12 mouse cellular contexts compared by ENCODE assay signal in the genomic region with DNA sequence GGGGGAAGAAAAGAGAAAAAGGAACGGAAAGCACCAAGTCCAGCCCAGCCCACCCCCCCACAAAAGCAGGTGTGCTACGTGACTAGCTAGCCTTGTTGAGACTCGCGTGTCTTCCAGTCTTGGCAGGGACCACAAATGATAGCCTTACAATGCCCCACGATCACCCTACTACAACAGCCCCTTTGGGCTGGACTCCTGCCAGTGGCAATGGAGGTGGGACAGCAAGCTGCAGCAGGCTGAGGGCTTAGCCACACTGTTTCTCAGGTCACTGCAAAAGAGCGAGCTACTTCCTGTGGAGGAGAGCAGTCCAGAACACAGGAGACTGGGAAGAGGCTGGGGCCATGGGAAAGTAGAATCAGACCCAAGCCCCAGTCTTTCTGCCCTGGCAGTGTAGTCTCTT.
A peak's percentile ranks its signal among the peaks of the same experiment; 100 is the strongest.
DNase-seq lines count a peak whose midpoint lies in the region; ATAC-seq and TF ChIP-seq lines count a peak whose summit lies in the region.
"Had no signal": no experiment of that assay in that cellular context is flagged by ENCODE, and none has a peak within 500 bp of the region (broad histone marks: within the 10 kb centered on the region; RNA-seq: fewer than 3 reads in every experiment).

No protein-coding gene starts in this region.

- no peak for ATAC-seq in heart, embryonic 12.5 days (ENCODE audit: insufficient number of reproducible peaks, low FRiP score)
- ATAC-seq in lung, embryonic 15.5 days (ENCODE audit: borderline replicate concordance, extremely low read depth, low FRiP score, low TSS enrichment): no peak
- ATAC-seq in heart, embryonic 16.5 days (replicated peaks; ENCODE audit: extremely low read depth, insufficient read depth, low FRiP score): peak; percentile 12; the same call in 1 of the 2 replicates
- no peak for ATAC-seq in stomach, postnatal 0 days (ENCODE audit: low FRiP score, low TSS enrichment)
- ATAC-seq: Patski had no signal

- H3K9me3 ChIP-seq in heart, embryonic 12.5 days (replicated peaks): no peaks in the 10 kb centered on the region
- no peaks in the 10 kb centered on the region for H3K9me3 ChIP-seq in lung, embryonic 15.5 days
- H3K9me3 ChIP-seq in heart, embryonic 16.5 days (replicated peaks; ENCODE audit: control insufficient read depth, low read length): no peaks in the 10 kb centered on the region
- H3K9me3 ChIP-seq in stomach, postnatal 0 days (ENCODE audit: control insufficient read depth, low read length): no peaks in the 10 kb centered on the region
- H3K9me3 ChIP-seq: liver, embryonic 15.5 days had no signal

- no peak overlapping the region for H3K4me3 ChIP-seq in heart, embryonic 12.5 days
- H3K4me3 ChIP-seq in lung, embryonic 15.5 days: no peak overlapping the region
- H3K4me3 ChIP-seq in heart, embryonic 16.5 days (ENCODE audit: low read length): no peak overlapping the region
- no peak overlapping the region for H3K4me3 ChIP-seq in stomach, postnatal 0 days (ENCODE audit: low read depth, low read length)
- H3K4me3 ChIP-seq: liver, embryonic 15.5 days had no signal

- no peak overlapping the region for H3K4me2 ChIP-seq in heart, embryonic 12.5 days
- no peak overlapping the region for H3K4me2 ChIP-seq in lung, embryonic 15.5 days
- H3K4me2 ChIP-seq in heart, embryonic 16.5 days (ENCODE audit: low read depth, low read length): no peak overlapping the region
- no peak overlapping the region for H3K4me2 ChIP-seq in stomach, postnatal 0 days (replicated peaks; ENCODE audit: low read depth)
- H3K4me2 ChIP-seq: liver, embryonic 15.5 days had no signal

- no peaks in the 10 kb centered on the region for H3K27me3 ChIP-seq in heart, embryonic 12.5 days (replicated peaks)
- H3K27me3 ChIP-seq in lung, embryonic 15.5 days: no peaks in the 10 kb centered on the region
- no peaks in the 10 kb centered on the region for H3K27me3 ChIP-seq in heart, embryonic 16.5 days (ENCODE audit: control insufficient read depth, insufficient read depth, low read length)
- no peaks in the 10 kb centered on the region for H3K27me3 ChIP-seq in stomach, postnatal 0 days (ENCODE audit: control insufficient read depth, insufficient read depth, low read length)
- H3K27me3 ChIP-seq: liver, embryonic 15.5 days; Patski had no signal

- peaks cover 54% of the 10 kb centered on the region for H3K4me1 ChIP-seq in heart, embryonic 12.5 days (replicated peaks)
- H3K4me1 ChIP-seq in lung, embryonic 15.5 days: peaks cover 38% of the 10 kb centered on the region
- peaks cover 28% of the 10 kb centered on the region for H3K4me1 ChIP-seq in heart, embryonic 16.5 days (ENCODE audit: control insufficient read depth, insufficient read depth, low read length)
- H3K4me1 ChIP-seq in stomach, postnatal 0 days (replicated peaks; ENCODE audit: control insufficient read depth, insufficient read depth): peaks cover 17% of the 10 kb centered on the region

- 68% methylated on average over 6 of the region's 6 CpGs for WGBS in heart, embryonic 12.5 days
- 67% methylated on average over 6 of the region's 6 CpGs for WGBS in lung, embryonic 15.5 days
- 55% methylated on average over 6 of the region's 6 CpGs for WGBS in heart, embryonic 16.5 days
- 40% methylated on average over 6 of the region's 6 CpGs for WGBS in stomach, postnatal 0 days

- no peak overlapping the region for H3K9ac ChIP-seq in heart, embryonic 12.5 days
- H3K9ac ChIP-seq in lung, embryonic 15.5 days: no peak overlapping the region
- no peak overlapping the region for H3K9ac ChIP-seq in heart, embryonic 16.5 days (ENCODE audit: low read length)
- H3K9ac ChIP-seq in stomach, postnatal 0 days (ENCODE audit: low read length): no peak overlapping the region
- H3K9ac ChIP-seq: liver, embryonic 15.5 days had no signal

- no peak for TF ChIP-seq EP300 in stomach, postnatal 0 days (optimal IDR thresholded peaks at IDR 0.05)

- no peak for TF ChIP-seq CTCF in stomach, postnatal 0 days (IDR thresholded peaks at IDR 0.05; ENCODE audit: low read depth)

- H3K36me3 ChIP-seq in heart, embryonic 12.5 days: no peaks in the 10 kb centered on the region
- no peaks in the 10 kb centered on the region for H3K36me3 ChIP-seq in lung, embryonic 15.5 days
- H3K36me3 ChIP-seq in heart, embryonic 16.5 days (ENCODE audit: control insufficient read depth, insufficient read depth): no peaks in the 10 kb centered on the region
- no peaks in the 10 kb centered on the region for H3K36me3 ChIP-seq in stomach, postnatal 0 days (ENCODE audit: control insufficient read depth, insufficient read depth, low read length)
- H3K36me3 ChIP-seq: liver, embryonic 15.5 days had no signal

- peak overlapping the region; percentile 5; the same call in 1 of the 2 replicates for H3K27ac ChIP-seq in heart, embryonic 12.5 days (ENCODE audit: poor library complexity, severe bottlenecking)
- H3K27ac ChIP-seq in lung, embryonic 15.5 days: 0 out of 2 replicates have a peak overlapping the region, but pooled peaks have one; percentile 16
- peak overlapping the region; percentile 24; the same call in 1 of the 2 replicates for H3K27ac ChIP-seq in heart, embryonic 16.5 days (ENCODE audit: low read length)
- peak overlapping the region; percentile 90 for H3K27ac ChIP-seq in stomach, postnatal 0 days (replicated peaks)
- H3K27ac ChIP-seq: liver, embryonic 15.5 days had no signal

- no peak for DNase-seq in heart, adult 11 months
- DNase-seq in lung, postnatal 10 days: no peak
- no peak for DNase-seq in stomach, postnatal 0 days (ENCODE audit: low spot score)
- no peak for DNase-seq in ovary, postnatal 14 days (ENCODE audit: low spot score)
- DNase-seq: cerebellum, postnatal 14 days; right cerebral cortex, postnatal 25 days; thymus, postnatal 4 days had no signal

Comparison
In these comparisons a context has a peak if more than half of its experiments do, and no peak if none do; other contexts are left out.
1. H3K27ac ChIP-seq: peak in every context shown above with its lines; median percentile 90 in stomach, postnatal 0 days; 24 in heart, embryonic 16.5 days; 16 in lung, embryonic 15.5 days; 5 in heart, embryonic 12.5 days.